Mouse (Mus musculus): ENCODE results near the gene Kcnh6.
A peak's percentile ranks its signal among the peaks of the same experiment; 100 is the strongest.

Kcnh6 gene

GRCm38 (mm10) chr11:106007821-106008220, at the start of gene Kcnh6:
Gene Kcnh6, plus strand, starts transcription at chr11:106008124.
- peak; percentile 72 for DNase-seq (ENCODE audit: low spot score)

GRCm38 (mm10) chr11:105958566-105958965, 49.4 kb upstream of the Kcnh6 start:
- DNase-seq (ENCODE audit: low spot score) = no peak

GRCm38 (mm10) chr11:105959355-105959754, 48.6 kb upstream of the Kcnh6 start:
- DNase-seq (ENCODE audit: low spot score) = no peak

GRCm38 (mm10) chr11:105964691-105965090, 43.2 kb upstream of the Kcnh6 start:
- DNase-seq (ENCODE audit: low spot score) = no peak

GRCm38 (mm10) chr11:105966288-105966687, 41.6 kb upstream of the Kcnh6 start:
- DNase-seq (ENCODE audit: low spot score) = no peak

GRCm38 (mm10) chr11:105967741-105968574, 40.0 kb upstream of the Kcnh6 start, which contains the start of gene Ace:
Gene Ace, plus strand, starts transcription at chr11:105967945.
- peak; percentile 55 for DNase-seq (ENCODE audit: low spot score)

GRCm38 (mm10) chr11:105968948-105969347, 39.0 kb upstream of the Kcnh6 start:
- no peak for DNase-seq (ENCODE audit: low spot score)

GRCm38 (mm10) chr11:105969516-105969915, 38.4 kb upstream of the Kcnh6 start:
- DNase-seq (ENCODE audit: low spot score) = no peak

GRCm38 (mm10) chr11:105974593-105974992, 33.3 kb upstream of the Kcnh6 start:
- no peak for DNase-seq (ENCODE audit: low spot score)

- DNase-seq (ENCODE audit: low spot score) = no peak
Observed at GRCm38 (mm10) chr11:105975050-105975449, 32.9 kb upstream of the Kcnh6 start.

- no peak for DNase-seq (ENCODE audit: low spot score)
Observed at GRCm38 (mm10) chr11:105975636-105976035, 32.3 kb upstream of the Kcnh6 start.

- no peak for DNase-seq (ENCODE audit: low spot score)
Observed at GRCm38 (mm10) chr11:105978232-105978631, 29.7 kb upstream of the Kcnh6 start.

GRCm38 (mm10) chr11:105978634-105979033, 29.3 kb upstream of the Kcnh6 start:
- DNase-seq (ENCODE audit: low spot score) = no peak

- no peak for DNase-seq (ENCODE audit: low spot score)
Observed at GRCm38 (mm10) chr11:105984452-105984851, 23.5 kb upstream of the Kcnh6 start.

GRCm38 (mm10) chr11:105987446-105987845, 20.5 kb upstream of the Kcnh6 start:
- DNase-seq (ENCODE audit: low spot score) = no peak

- DNase-seq (ENCODE audit: low spot score) = no peak
Observed at GRCm38 (mm10) chr11:105989446-105989845, 18.5 kb upstream of the Kcnh6 start.

- no peak for DNase-seq (ENCODE audit: low spot score)
Observed at GRCm38 (mm10) chr11:105990231-105990630, 17.7 kb upstream of the Kcnh6 start.

- no peak for DNase-seq (ENCODE audit: low spot score)
Observed at GRCm38 (mm10) chr11:105994375-105994774, 13.5 kb upstream of the Kcnh6 start, which contains the start of gene Ace3. Gene Ace3, plus strand, starts transcription at chr11:105994675.

- no peak for DNase-seq (ENCODE audit: low spot score)
Observed at GRCm38 (mm10) chr11:106000062-106000461, 7.9 kb upstream of the Kcnh6 start.

- DNase-seq (ENCODE audit: low spot score) = peak; percentile 50
Observed at GRCm38 (mm10) chr11:106001718-106002117, 6.2 kb upstream of the Kcnh6 start.

- DNase-seq (ENCODE audit: low spot score) = no peak
Observed at GRCm38 (mm10) chr11:106004576-106004975, 3.3 kb upstream of the Kcnh6 start.

GRCm38 (mm10) chr11:106005970-106006369, 2.0 kb upstream of the Kcnh6 start:
- DNase-seq (ENCODE audit: low spot score) = peak; percentile 23

GRCm38 (mm10) chr11:106012711-106013110, 4.8 kb downstream of the Kcnh6 start:
- peak; percentile 42 for DNase-seq (ENCODE audit: low spot score)
